Mouse (Mus musculus): Measurements from ENCODE around the gene Mcoln3.

DNA sequence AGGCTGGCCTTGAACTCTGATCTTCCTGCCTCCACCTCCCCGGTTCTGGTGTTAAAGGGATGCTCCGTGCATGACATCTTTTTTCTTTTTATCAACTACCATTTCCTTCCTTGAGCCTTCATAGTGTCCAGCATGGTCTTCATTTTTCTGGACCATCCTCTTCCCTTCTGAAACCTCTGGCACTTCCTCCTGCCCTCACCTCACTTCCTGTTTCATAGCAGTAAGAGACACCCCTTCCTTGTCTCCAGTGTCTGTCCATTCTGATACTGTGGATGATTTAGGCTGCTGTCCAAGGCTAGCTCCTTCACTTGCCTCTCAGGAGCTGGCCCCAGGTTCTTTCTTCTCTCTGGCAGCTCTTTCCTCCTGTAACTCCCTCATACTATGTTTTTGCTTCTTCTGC lies 18.2 kb downstream of the Mcoln3 start:
- no peak for TF ChIP-seq GATA1 (IDR thresholded peaks at IDR 0.05; ENCODE audit: low read length)
- TF ChIP-seq TAL1 (IDR thresholded peaks at IDR 0.05; ENCODE audit: low read length), result no peak
